Mouse (Mus musculus): ENCODE measurements around the gene Rgs18. TPM values are rescaled to one million over a fixed set of nuclear protein-coding genes. Genes with fewer than 3 reads are reported as not detected.

Gene Rgs18
- 2.3 TPM for total RNA-seq (2023)

DNA sequence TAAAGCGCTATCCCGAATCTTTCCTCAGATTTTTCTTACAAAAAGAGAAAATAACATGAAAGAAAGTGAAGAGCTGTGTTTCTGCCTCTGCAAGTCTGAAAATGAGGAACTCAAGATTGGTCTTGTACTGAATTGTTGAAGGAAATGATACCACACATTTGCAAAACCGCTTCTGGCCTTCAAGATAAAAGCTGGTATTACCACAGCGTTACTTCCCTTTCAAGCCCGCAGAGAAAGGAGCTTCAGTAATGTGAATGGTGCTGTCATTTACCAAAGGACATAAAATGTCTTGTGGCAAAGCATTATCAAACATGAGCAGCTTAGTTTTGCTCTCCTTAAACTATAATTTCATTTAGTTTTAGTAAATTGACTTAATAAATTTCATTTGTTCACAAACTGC, at the start of gene Rgs18:
Rgs18 (minus strand) TSS at position 105 of the 400 bp plus-strand sequence.

Other genes starting within 250 kb of the Rgs18 start
- not detected for gene Rgs21, start 207.8 kb downstream of the Rgs18 start, total RNA-seq (2023)

Measured in CD4-positive naive resting alpha-beta T cell, adult 76 days (primary cell).